Mouse (Mus musculus) G1E (cell line): Measurements from ENCODE around the gene Olfr373.

Experiments used
- GATA1 ChIP-seq: IDR thresholded peaks from 2 replicates; pipeline ENCODE4 v1.6.1; 2012; ENCODE audit warnings: borderline replicate concordance, low read length, inconsistent platforms, mixed read lengths
- TAL1 ChIP-seq: conservative IDR thresholded peaks from 2 replicates; pipeline ENCODE4 v1.6.1; 2012; ENCODE audit warnings: low read depth, low read length, inconsistent platforms, mixed read lengths

- TF ChIP-seq GATA1 (no peak), TAL1 (no peak)
These were observed 39.0 kb downstream of the Olfr373 start for GRCm38 (mm10) chr8:72121997-72122396.
